Mouse (Mus musculus) brain, embryonic 14.5 days (tissue): Measurements from ENCODE around the gene Sectm1b. TPM values are rescaled to one million over a fixed set of nuclear protein-coding genes. Genes with fewer than 3 reads are reported as not detected.

Source experiments
- DNase-seq: peaks from one replicate; pipeline ENCODE4 v3.0.0-alpha.2; 2011; ENCODE audit warnings: low read depth
- CTCF ChIP-seq: fragments of 200-500 bp; IDR thresholded peaks from 2 replicates; pipeline ENCODE4 v1.5.1; 2012; ENCODE audit warnings: inconsistent platforms, mild to moderate bottlenecking, moderate library complexity, borderline replicate concordance; ENCODE audit not compliant: insufficient read depth, insufficient read length; ENCODE audit errors: extremely low read depth
- POLR2A ChIP-seq: fragments of 200-500 bp; IDR thresholded peaks from 2 replicates; pipeline ENCODE4 v1.6.1; 2012; ENCODE audit warnings: mild to moderate bottlenecking, inconsistent platforms, borderline replicate concordance; ENCODE audit not compliant: poor library complexity, insufficient read depth, insufficient read length, severe bottlenecking; ENCODE audit errors: extremely low read depth
- polyA plus RNA-seq: library from polyadenylated mRNA; depleted of rRNA; stranded (reverse); fragments of >200 nt; gene quantifications from 2 replicates; pipeline ENCODE4 v1.2.3, GENCODE M21; 2012

Gene Sectm1b
- polyA plus RNA-seq, 1 experiment = not detected

- no peak for DNase-seq
- no peak for TF ChIP-seq POLR2A
These were observed 20.9 kb downstream of the Sectm1b start for GRCm38 (mm10) chr11:121042480-121042879.

- no peak for DNase-seq
These were observed 21.7 kb downstream of the Sectm1b start for GRCm38 (mm10) chr11:121041636-121042035.

DNA sequence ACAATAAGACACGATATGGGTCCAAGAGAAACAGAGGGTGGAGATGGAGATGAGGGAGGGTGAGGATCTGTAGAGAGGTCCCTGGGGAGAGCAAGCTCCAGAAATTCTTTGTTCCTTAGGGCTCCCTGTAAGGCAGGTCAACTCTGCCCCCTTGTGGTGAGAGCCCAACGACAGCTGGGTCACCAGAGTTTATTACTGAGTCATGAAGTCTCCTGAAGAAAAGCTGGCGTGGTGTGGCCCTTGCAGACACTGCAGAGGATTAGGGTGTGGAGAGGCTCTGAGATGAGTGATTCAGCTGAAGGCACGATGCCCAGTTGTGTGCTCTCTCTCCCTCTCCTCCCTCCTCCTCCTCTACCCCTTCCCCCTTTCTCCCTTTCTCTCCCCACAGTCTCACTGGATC, 22.2 kb downstream of the Sectm1b start:
- TF ChIP-seq CTCF (peak; percentile 80), POLR2A (no peak)
- DNase-seq = peak; percentile 81

More at GRCm38 (mm10) chr11:121041636-121042035, 21.7 kb downstream of the Sectm1b start:
- TF ChIP-seq CTCF (no peak), POLR2A (no peak)

- DNase-seq = no peak
- TF ChIP-seq CTCF (no peak), POLR2A (no peak)
These were observed 24.1 kb downstream of the Sectm1b start, which contains the start of gene Cd7 for GRCm38 (mm10) chr11:121039302-121039701. Cd7 (minus strand) TSS chr11:121039418.

- TF ChIP-seq CTCF (no peak), POLR2A (no peak)
These were observed 24.8 kb downstream of the Sectm1b start for GRCm38 (mm10) chr11:121038366-121039240.

GRCm38 (mm10) chr11:121033118-121033517, 30.3 kb downstream of the Sectm1b start:
- TF ChIP-seq POLR2A (no peak), CTCF (no peak)
- no peak for DNase-seq

More at GRCm38 (mm10) chr11:121038366-121039240, 24.8 kb downstream of the Sectm1b start:
- no peak for DNase-seq

DNA sequence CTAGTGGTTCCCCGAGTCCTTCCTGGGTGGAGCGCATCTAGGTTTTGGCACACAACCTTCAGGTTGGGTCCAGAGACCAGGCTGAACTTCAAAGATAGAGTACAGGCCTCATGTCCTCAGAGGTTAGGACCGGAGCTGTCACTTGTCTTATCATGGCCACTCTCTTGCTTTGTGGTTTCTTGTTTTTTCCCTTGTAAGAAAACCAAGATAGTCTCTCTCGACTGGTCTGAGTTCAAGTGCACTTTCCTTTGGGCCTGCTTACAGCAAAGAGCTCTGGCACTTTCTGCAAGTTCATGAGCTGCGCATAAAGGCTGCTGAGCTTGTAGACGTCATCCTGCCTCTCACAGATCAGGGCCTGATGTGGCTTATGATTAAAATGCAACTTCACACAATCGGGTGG, 36.1 kb downstream of the Sectm1b start:
- TF ChIP-seq POLR2A = no peak

DNA sequence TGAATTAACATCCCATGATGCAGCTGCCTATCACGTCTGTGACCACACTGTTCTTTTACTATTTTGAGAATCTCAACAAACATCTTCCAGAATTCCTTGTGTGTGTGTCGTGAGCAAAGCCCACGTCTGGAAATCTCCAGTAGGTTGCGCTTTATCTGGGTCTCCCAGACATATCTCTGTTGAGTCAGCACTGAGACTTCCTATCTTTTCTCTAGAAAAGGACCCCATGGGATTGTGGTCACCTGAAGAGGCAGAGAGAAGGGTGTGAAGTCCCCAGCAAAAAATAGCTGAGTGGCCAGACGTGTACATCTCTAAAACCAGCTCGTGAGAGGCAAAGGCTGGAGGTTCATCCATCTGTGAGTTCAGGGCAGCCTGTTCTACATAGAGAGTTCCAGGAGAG, 39.2 kb downstream of the Sectm1b start:
- no peak for TF ChIP-seq CTCF
- TF ChIP-seq POLR2A = no peak
- no peak for DNase-seq

More for the DNA sequence above, 36.1 kb downstream of the Sectm1b start:
- DNase-seq = no peak

DNA sequence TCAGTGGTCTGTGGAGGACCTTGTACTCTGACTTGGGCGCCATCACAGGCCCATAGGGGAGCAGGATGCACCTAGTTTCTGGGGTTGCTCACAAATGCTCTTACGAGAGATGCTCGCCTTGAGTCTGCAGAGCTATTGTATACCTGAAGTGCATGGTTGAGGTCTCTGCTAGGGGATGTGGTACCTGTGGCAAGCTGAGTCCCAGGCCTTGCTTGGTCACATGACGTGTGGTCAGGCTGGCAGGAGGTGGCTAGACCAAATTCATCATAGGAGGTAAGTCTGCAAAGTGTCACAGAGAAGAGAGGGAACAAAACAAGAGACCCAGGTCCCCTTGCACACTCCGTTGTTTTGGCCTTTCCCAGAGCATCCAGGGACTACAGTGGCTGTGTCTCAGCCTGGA, 43.9 kb downstream of the Sectm1b start:
- TF ChIP-seq POLR2A = no peak
- TF ChIP-seq CTCF = no peak
- DNase-seq = no peak

- DNase-seq = peak; percentile 73
- no peak for TF ChIP-seq POLR2A
- TF ChIP-seq CTCF = peak; percentile 90
These were observed 45.7 kb downstream of the Sectm1b start for GRCm38 (mm10) chr11:121017703-121018102.

DNA sequence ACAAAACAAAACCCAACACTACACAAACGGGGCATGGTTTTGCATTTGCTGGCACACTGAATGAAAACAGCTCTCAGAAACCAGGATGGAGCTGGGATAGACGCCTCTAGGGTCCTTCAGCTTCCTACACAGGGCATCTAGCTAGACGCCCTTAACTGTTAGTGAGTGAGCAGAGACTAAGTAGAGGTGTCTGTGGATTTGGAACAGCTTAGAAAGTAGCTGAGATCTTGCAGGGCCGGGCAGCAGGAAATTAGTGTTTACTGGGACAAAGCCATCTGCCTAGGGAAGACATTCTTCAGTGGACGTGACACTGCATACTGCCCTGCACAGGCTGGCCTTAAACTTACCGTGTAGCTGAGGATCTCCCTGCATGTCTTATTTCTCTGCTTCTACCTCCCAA, 47.9 kb downstream of the Sectm1b start:
- TF ChIP-seq POLR2A (no peak), CTCF (no peak)
- DNase-seq = no peak

DNA sequence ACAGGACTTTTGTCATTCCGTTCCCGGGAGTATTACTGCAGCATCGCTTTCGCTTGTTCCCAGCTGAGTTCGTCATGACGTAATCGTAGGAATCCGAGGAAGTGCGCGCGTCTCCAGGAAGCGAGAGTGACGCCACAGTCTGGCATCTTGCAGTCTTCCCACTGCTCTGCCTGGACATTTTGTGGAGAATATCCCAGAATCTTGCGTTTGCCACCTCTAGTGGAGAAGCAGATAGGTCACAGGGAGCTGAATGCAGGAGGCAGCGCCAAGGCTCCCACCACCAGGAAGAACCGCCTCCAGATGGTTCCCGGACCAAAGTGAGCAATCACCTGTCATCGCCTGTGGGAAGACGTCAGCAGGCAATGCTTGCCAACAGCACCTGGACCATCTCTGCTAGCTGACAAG, 48.5 kb downstream of the Sectm1b start:
- TF ChIP-seq POLR2A (no peak), CTCF (no peak)
- peak; percentile 45 for DNase-seq

- TF ChIP-seq POLR2A (no peak), CTCF (no peak)
- peak; percentile 24 for DNase-seq
These were observed 49.7 kb downstream of the Sectm1b start for GRCm38 (mm10) chr11:121013656-121014055.
